25 mouse cellular contexts compared by ENCODE assay signal in the genomic region with DNA sequence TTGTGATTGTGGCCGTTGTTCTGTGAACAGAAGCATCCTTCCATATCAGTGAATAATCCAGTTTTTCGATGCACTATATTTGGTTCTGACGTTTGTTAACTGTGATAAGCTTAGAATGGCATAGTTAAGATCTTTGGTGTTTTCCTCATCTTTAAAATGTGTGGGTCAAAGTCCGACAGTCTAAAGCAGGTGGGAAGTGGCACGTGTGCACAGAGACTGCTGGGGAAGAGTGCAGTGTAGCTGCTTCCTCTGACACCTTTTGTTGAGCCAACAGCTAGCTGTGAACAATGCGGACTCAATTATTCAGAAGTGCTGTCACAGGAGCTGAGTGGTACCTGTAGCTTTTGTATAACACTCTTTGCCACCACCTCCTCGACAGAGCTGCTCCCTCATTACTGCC.
"Had no signal": no experiment of that assay in that cellular context is flagged by ENCODE, and none has a peak within 500 bp of the region (broad histone marks: within the 10 kb centered on the region; RNA-seq: fewer than 3 reads in every experiment).

No protein-coding gene starts in this region.

- H3K4me2 ChIP-seq: heart, embryonic 12.5 days; hindbrain, embryonic 12.5 days; hindbrain, embryonic 14.5 days; kidney, embryonic 15.5 days; limb, embryonic 12.5 days; liver, embryonic 13.5 days had no signal

- H3K4me1 ChIP-seq: heart, embryonic 10.5 days; heart, embryonic 12.5 days; hindbrain, embryonic 10.5 days; hindbrain, embryonic 12.5 days; kidney, embryonic 15.5 days; limb, embryonic 10.5 days; limb, embryonic 12.5 days; liver, embryonic 13.5 days had no signal

- H3K9me3 ChIP-seq: heart, embryonic 10.5 days; heart, embryonic 12.5 days; hindbrain, embryonic 10.5 days; hindbrain, embryonic 12.5 days; kidney, embryonic 15.5 days; limb, embryonic 10.5 days; limb, embryonic 12.5 days; liver, embryonic 13.5 days had no signal

- H3K27me3 ChIP-seq: heart, embryonic 12.5 days; hindbrain, embryonic 12.5 days; kidney, embryonic 15.5 days; limb, embryonic 12.5 days; liver, embryonic 13.5 days had no signal

- DNase-seq: forebrain, postnatal 0 days; gastrocnemius, adult 2 months; gastrocnemius, postnatal 10 days; gastrocnemius, postnatal 25 days; heart, adult 18-20 months; heart, postnatal 10 days; heart, postnatal 4 days; kidney, adult 11 months; kidney, adult 2 months; kidney, adult 9 months; kidney, postnatal 14 days; kidney, postnatal 36 days; liver, embryonic 13.5 days had no signal

- H3K9ac ChIP-seq: forebrain, postnatal 0 days; heart, embryonic 12.5 days; hindbrain, embryonic 12.5 days; hindbrain, embryonic 14.5 days; kidney, embryonic 15.5 days; limb, embryonic 12.5 days; liver, embryonic 13.5 days had no signal

- ATAC-seq: forebrain, postnatal 0 days; hindbrain, embryonic 16.5 days; inflammation-experienced regulatory T-cells, adult 6 months had no signal

- H3K27ac ChIP-seq: gastrocnemius, adult 2 months; heart, embryonic 10.5 days; hindbrain, embryonic 10.5 days; hindbrain, embryonic 12.5 days; hindbrain, embryonic 14.5 days; kidney, embryonic 15.5 days; kidney, postnatal 0 days; left cerebral cortex, adult 2 months; limb, embryonic 10.5 days; limb, embryonic 12.5 days; liver, embryonic 13.5 days had no signal

- H3K4me3 ChIP-seq: gastrocnemius, adult 2 months; heart, embryonic 10.5 days; heart, embryonic 12.5 days; hindbrain, embryonic 10.5 days; hindbrain, embryonic 12.5 days; kidney, embryonic 15.5 days; left cerebral cortex, adult 2 months; limb, embryonic 10.5 days; limb, embryonic 12.5 days; liver, embryonic 13.5 days had no signal
